Mouse (Mus musculus): ENCODE data around the gene Fgf22.

GRCm38 (mm10) chr10:79723692-79724091 lies 31.2 kb upstream of the Fgf22 start:
- TF ChIP-seq HCFC1 (IDR thresholded peaks at IDR 0.05; ENCODE audit: borderline replicate concordance, insufficient read depth, low read length) (no peak), MAFK (IDR thresholded peaks at IDR 0.05; ENCODE audit: insufficient read depth, low read depth, low read length) (no peak), CHD2 (IDR thresholded peaks at IDR 0.05; ENCODE audit: low read depth, low read length) (no peak), ZNF384 (IDR thresholded peaks at IDR 0.05; ENCODE audit: low read depth, low read length) (no peak)
